Mouse (Mus musculus): ENCODE results near the gene Mipep. TPM values are rescaled to one million over a fixed set of nuclear protein-coding genes. Genes with fewer than 3 reads are reported as not detected.
A peak's percentile ranks its signal among the peaks of the same experiment; 100 is the strongest.

Gene Mipep
- polyA plus RNA-seq, 1 experiment from 2014 or later = 24.7 TPM

GRCm38 (mm10) chr14:60783196-60783595, 1.2 kb upstream of the Mipep start:
- Histone ChIP-seq H3K4me3 (no peak overlapping the region), H3K27ac (0 out of 2 replicates have a peak overlapping the region, but pooled peaks have one; percentile 25), H3K36me3 (replicated peaks) (peaks cover 11% of the 10 kb centered on the region), H3K27me3 (ENCODE audit: poor library complexity, severe bottlenecking) (peaks cover 9% of the 10 kb centered on the region), H3K4me1 (peaks cover 15% of the 10 kb centered on the region), H3K9me3 (no peaks in the 10 kb centered on the region)
- DNase-seq (ENCODE audit: extremely low spot score, low spot score) = no peak
- 55% methylated on average over 8 of the region's 8 CpGs for WGBS

- Histone ChIP-seq H3K27me3 (ENCODE audit: poor library complexity, severe bottlenecking) (no peaks in the 10 kb centered on the region), H3K27ac (no peak overlapping the region), H3K4me3 (no peak overlapping the region), H3K9me3 (no peaks in the 10 kb centered on the region), H3K36me3 (replicated peaks) (peaks cover 49% of the 10 kb centered on the region), H3K4me1 (peaks cover 7% of the 10 kb centered on the region)
- DNase-seq (ENCODE audit: extremely low spot score, low spot score) = peak; percentile 38
- WGBS = 44% methylated on average over 3 of the region's 3 CpGs
These were observed 5.7 kb downstream of the Mipep start for GRCm38 (mm10) chr14:60790103-60790502.

- H3K9me3 ChIP-seq = no peaks in the 10 kb centered on the region
- peaks cover 58% of the 10 kb centered on the region for H3K36me3 ChIP-seq (replicated peaks)
- no peak for DNase-seq (ENCODE audit: extremely low spot score, low spot score)
- WGBS = 86% methylated on average over 4 of the region's 4 CpGs
- H3K4me1 ChIP-seq = no peaks in the 10 kb centered on the region
- H3K4me3 ChIP-seq = no peak overlapping the region
- H3K27ac ChIP-seq = no peak overlapping the region
- no peaks in the 10 kb centered on the region for H3K27me3 ChIP-seq (ENCODE audit: poor library complexity, severe bottlenecking)
These were observed 12.4 kb downstream of the Mipep start for GRCm38 (mm10) chr14:60796600-60797322.

- H3K27me3 ChIP-seq (ENCODE audit: poor library complexity, severe bottlenecking) = no peaks in the 10 kb centered on the region
- peaks cover 58% of the 10 kb centered on the region for H3K36me3 ChIP-seq (replicated peaks)
- WGBS = 93% methylated on average over 5 of the region's 5 CpGs
- H3K9me3 ChIP-seq = no peaks in the 10 kb centered on the region
- no peak overlapping the region for H3K27ac ChIP-seq
- no peaks in the 10 kb centered on the region for H3K4me1 ChIP-seq
- H3K4me3 ChIP-seq = no peak overlapping the region
- DNase-seq (ENCODE audit: extremely low spot score, low spot score) = no peak
These were observed 13.2 kb downstream of the Mipep start for GRCm38 (mm10) chr14:60797596-60797995.

GRCm38 (mm10) chr14:60798721-60799120, 14.3 kb downstream of the Mipep start:
- H3K36me3 ChIP-seq (replicated peaks) = peaks cover 69% of the 10 kb centered on the region
- no peaks in the 10 kb centered on the region for H3K27me3 ChIP-seq (ENCODE audit: poor library complexity, severe bottlenecking)
- DNase-seq (ENCODE audit: extremely low spot score, low spot score) = no peak
- no peak overlapping the region for H3K27ac ChIP-seq
- H3K9me3 ChIP-seq = no peaks in the 10 kb centered on the region
- H3K4me3 ChIP-seq = no peak overlapping the region
- H3K4me1 ChIP-seq = no peaks in the 10 kb centered on the region
- 95% methylated on average over 4 of the region's 4 CpGs for WGBS

GRCm38 (mm10) chr14:60799762-60800728, 15.7 kb downstream of the Mipep start:
- DNase-seq (ENCODE audit: extremely low spot score, low spot score) = no peak
- Histone ChIP-seq H3K27me3 (ENCODE audit: poor library complexity, severe bottlenecking) (no peaks in the 10 kb centered on the region), H3K27ac (no peak overlapping the region), H3K4me1 (no peaks in the 10 kb centered on the region), H3K4me3 (no peak overlapping the region), H3K36me3 (replicated peaks) (peaks cover 82% of the 10 kb centered on the region), H3K9me3 (no peaks in the 10 kb centered on the region)
- 55% methylated on average over 9 of the region's 9 CpGs for WGBS

GRCm38 (mm10) chr14:60802026-60802425, 17.7 kb downstream of the Mipep start:
- Histone ChIP-seq H3K36me3 (replicated peaks) (peaks cover 71% of the 10 kb centered on the region), H3K27ac (no peak overlapping the region), H3K27me3 (ENCODE audit: poor library complexity, severe bottlenecking) (no peaks in the 10 kb centered on the region), H3K4me1 (peaks cover 4% of the 10 kb centered on the region), H3K9me3 (no peaks in the 10 kb centered on the region), H3K4me3 (no peak overlapping the region)
- WGBS = 95% methylated on average over 13 of the region's 13 CpGs
- DNase-seq (ENCODE audit: extremely low spot score, low spot score) = no peak

- DNase-seq (ENCODE audit: extremely low spot score, low spot score) = no peak
- 96% methylated on average over 9 of the region's 9 CpGs for WGBS
- H3K27me3 ChIP-seq (ENCODE audit: poor library complexity, severe bottlenecking) = no peaks in the 10 kb centered on the region
These were observed 20.6 kb downstream of the Mipep start for GRCm38 (mm10) chr14:60804978-60805377.

GRCm38 (mm10) chr14:60805871-60806270, 21.5 kb downstream of the Mipep start:
- DNase-seq (ENCODE audit: extremely low spot score, low spot score) = no peak
- Histone ChIP-seq H3K27ac (peak overlapping the region; percentile 63), H3K36me3 (replicated peaks) (peaks cover 55% of the 10 kb centered on the region), H3K27me3 (ENCODE audit: poor library complexity, severe bottlenecking) (no peaks in the 10 kb centered on the region), H3K4me3 (no peak overlapping the region), H3K9me3 (no peaks in the 10 kb centered on the region), H3K4me1 (peaks cover 11% of the 10 kb centered on the region)
- 89% methylated on average over 1 of the region's 1 CpGs for WGBS

More at GRCm38 (mm10) chr14:60804978-60805377, 20.6 kb downstream of the Mipep start:
- peaks cover 11% of the 10 kb centered on the region for H3K4me1 ChIP-seq
- H3K36me3 ChIP-seq (replicated peaks) = peaks cover 59% of the 10 kb centered on the region
- no peak overlapping the region for H3K4me3 ChIP-seq
- H3K27ac ChIP-seq = no peak overlapping the region
- H3K9me3 ChIP-seq = no peaks in the 10 kb centered on the region

- H3K36me3 ChIP-seq (replicated peaks) = peaks cover 52% of the 10 kb centered on the region
- peak overlapping the region; percentile 63; the same call in 1 of the 2 replicates for H3K27ac ChIP-seq
- H3K4me3 ChIP-seq = no peak overlapping the region
- peaks cover 11% of the 10 kb centered on the region for H3K4me1 ChIP-seq
- DNase-seq (ENCODE audit: extremely low spot score, low spot score) = peak; percentile 25
- 70% methylated on average over 11 of the region's 11 CpGs for WGBS
- H3K27me3 ChIP-seq (ENCODE audit: poor library complexity, severe bottlenecking) = no peaks in the 10 kb centered on the region
- no peaks in the 10 kb centered on the region for H3K9me3 ChIP-seq
These were observed 22.5 kb downstream of the Mipep start for GRCm38 (mm10) chr14:60806891-60807344.

GRCm38 (mm10) chr14:60809881-60810280, 25.5 kb downstream of the Mipep start:
- Histone ChIP-seq H3K9me3 (no peaks in the 10 kb centered on the region), H3K27me3 (ENCODE audit: poor library complexity, severe bottlenecking) (no peaks in the 10 kb centered on the region), H3K4me3 (no peak overlapping the region), H3K36me3 (replicated peaks) (peaks cover 50% of the 10 kb centered on the region), H3K27ac (no peak overlapping the region), H3K4me1 (peaks cover 11% of the 10 kb centered on the region)
- WGBS = 89% methylated on average over 8 of the region's 8 CpGs
- no peak for DNase-seq (ENCODE audit: extremely low spot score, low spot score)

GRCm38 (mm10) chr14:60811547-60811946, 27.2 kb downstream of the Mipep start:
- H3K4me3 ChIP-seq = no peak overlapping the region
- H3K36me3 ChIP-seq (replicated peaks) = peaks cover 56% of the 10 kb centered on the region
- peaks cover 11% of the 10 kb centered on the region; the same call in 1 of the 2 replicates for H3K4me1 ChIP-seq
- H3K27ac ChIP-seq = no peak overlapping the region
- no peaks in the 10 kb centered on the region for H3K27me3 ChIP-seq (ENCODE audit: poor library complexity, severe bottlenecking)
- no peak for DNase-seq (ENCODE audit: extremely low spot score, low spot score)
- 93% methylated on average over 4 of the region's 4 CpGs for WGBS
- H3K9me3 ChIP-seq = no peaks in the 10 kb centered on the region
